Mouse (Mus musculus) liver, embryonic 14.5 days (tissue): ENCODE measurements at regions not wholly inside any gene's neighbourhood (a gene's known extent, or its start where the extent isn't known, plus 50 kb on each side); places are given as distances from the start of the nearest gene placed in this dataset.

Experiments used
- ATAC-seq: fragments of 200-750 bp; cut with Nextera tagmentation; 2 replicates; pipeline ENCODE4 v1.8.0; 2017; ENCODE audit warnings: moderate number of reproducible peaks, mild to moderate bottlenecking, moderate library complexity; ENCODE audit not compliant: insufficient read depth
- DNase-seq, 3 experiments: peaks; one replicate each; pipeline ENCODE4 v3.0.0-alpha.2; 2012 to 2013; ENCODE audit warnings: low read depth in 3 of 3, low spot score in 3 of 3
- H3K27ac ChIP-seq: fragments of 300-500 bp; sonication (generic); 2 replicates; pipeline ENCODE4 v1.5.1; 2014; ENCODE audit warnings: moderate library complexity, mild to moderate bottlenecking, control low read depth, inconsistent platforms
- H3K27me3 ChIP-seq: fragments of 300-500 bp; sonication (generic); 2 replicates; pipeline ENCODE4 v1.6.1; 2014; ENCODE audit warnings: mild to moderate bottlenecking, low read length, moderate library complexity; ENCODE audit not compliant: control insufficient read depth, insufficient read depth
- H3K36me3 ChIP-seq: fragments of 300-500 bp; sonication (generic); replicated peaks from 2 replicates; pipeline ENCODE4 v1.6.1; 2014; ENCODE audit warnings: low read depth; ENCODE audit not compliant: control insufficient read depth, insufficient read depth
- H3K4me1 ChIP-seq, 2 experiments: fragments of 200-500 bp in 1 of 2; fragments of 300-500 bp in 1 of 2; sonication (generic) in 1 of 2; replicated peaks; 2 replicates each; pipeline ENCODE4 v1.6.1; 2012 to 2014; ENCODE audit warnings: antibody characterized with exemption in 1 of 2, inconsistent platforms in 1 of 2, low read length in 1 of 2; ENCODE audit not compliant: control insufficient read depth in 2 of 2, insufficient read depth in 2 of 2
- H3K4me2 ChIP-seq: fragments of 300-500 bp; sonication (generic); 2 replicates; pipeline ENCODE4 v1.6.1; 2014; ENCODE audit warnings: low read depth, mild to moderate bottlenecking, control low read depth, moderate library complexity
- H3K4me3 ChIP-seq, 2 experiments: fragments of 200-500 bp in 1 of 2; fragments of 300-500 bp in 1 of 2; sonication (generic) in 1 of 2; 2 replicates each; pipeline ENCODE4 v1.5.1; 2012 to 2014; ENCODE audit warnings: low read depth in 2 of 2, low read length in 2 of 2, mild to moderate bottlenecking in 2 of 2, control low read depth in 1 of 2, inconsistent platforms in 1 of 2, moderate library complexity in 1 of 2; ENCODE audit not compliant: insufficient read depth in 1 of 2
- H3K9ac ChIP-seq: fragments of 300-500 bp; sonication (generic); replicated peaks from 2 replicates; pipeline ENCODE4 v1.6.1; 2014; ENCODE audit warnings: mild to moderate bottlenecking, control low read depth, moderate library complexity
- H3K9me3 ChIP-seq: fragments of 300-500 bp; sonication (generic); 2 replicates; pipeline ENCODE4 v1.6.1; 2016; ENCODE audit warnings: low read length, mixed read lengths; ENCODE audit not compliant: control insufficient read depth
- CTCF ChIP-seq: IDR thresholded peaks from 2 replicates; pipeline ENCODE4 v1.5.1; 2016; ENCODE audit warnings: antibody characterized with exemption, low read depth, control low read depth
- EP300 ChIP-seq: IDR thresholded peaks from 2 replicates; pipeline ENCODE4 v1.6.1; 2016; ENCODE audit warnings: antibody characterized with exemption, low read depth
- WGBS: fragments of 180-500 bp; shearing (Covaris S2); extraction: QIAGEN DNeasy Blood & Tissue Kit; methylation state at CpG from one replicate; pipeline ENCODE4 v1.1.7; 2014; ENCODE audit not compliant: insufficient replicate concordance; 5-methylcytosine and 5-hydroxymethylcytosine counted together

- no peak for TF ChIP-seq EP300
- TF ChIP-seq CTCF = no peak
- Histone ChIP-seq H3K4me2 (no peak overlapping the region), H3K36me3 (no peaks in the 10 kb centered on the region), H3K27ac (no peak overlapping the region), H3K27me3 (no peaks in the 10 kb centered on the region), H3K4me1 (no peaks in the 10 kb centered on the region), H3K4me3 (no peak overlapping the region), H3K9me3 (no peaks in the 10 kb centered on the region), H3K9ac (no peak overlapping the region)
- DNase-seq (no peak), ATAC-seq (no peak)
- 63% methylated on average over 20 of the region's 20 CpGs for WGBS
Observed at GRCm38 (mm10) chr5:29036636-29037035, 159.2 kb upstream of the Rnf32 start.

- no peak overlapping the region for H3K4me2 ChIP-seq
- H3K27me3 ChIP-seq = no peaks in the 10 kb centered on the region
- no peaks in the 10 kb centered on the region for H3K4me1 ChIP-seq
- H3K4me3 ChIP-seq = no peak overlapping the region
- no peaks in the 10 kb centered on the region for H3K9me3 ChIP-seq
- TF ChIP-seq CTCF (no peak), EP300 (no peak)
- WGBS = 35% methylated on average over 4 of the region's 4 CpGs
- DNase-seq (no peak), ATAC-seq (no peak)
- H3K27ac ChIP-seq = no peak overlapping the region
- no peak overlapping the region for H3K9ac ChIP-seq
- H3K36me3 ChIP-seq = no peaks in the 10 kb centered on the region
Observed at GRCm38 (mm10) chr5:29033462-29033997, 162.3 kb upstream of the Rnf32 start.

GRCm38 (mm10) chr5:29030525-29030924 lies 165.3 kb upstream of the Rnf32 start:
- Histone ChIP-seq H3K27me3 (no peaks in the 10 kb centered on the region), H3K9ac (no peak overlapping the region), H3K9me3 (no peaks in the 10 kb centered on the region), H3K4me3 (no peak overlapping the region), H3K4me1 (no peaks in the 10 kb centered on the region), H3K4me2 (no peak overlapping the region), H3K27ac (no peak overlapping the region), H3K36me3 (no peaks in the 10 kb centered on the region)
- ATAC-seq (no peak), DNase-seq (no peak)
- no peak for TF ChIP-seq EP300
- TF ChIP-seq CTCF = no peak
- WGBS = 49% methylated on average over 5 of the region's 5 CpGs

GRCm38 (mm10) chr5:29029957-29030356 lies 165.8 kb upstream of the Rnf32 start:
- Histone ChIP-seq H3K4me1 (no peaks in the 10 kb centered on the region), H3K9me3 (no peaks in the 10 kb centered on the region), H3K27ac (no peak overlapping the region), H3K4me3 (no peak overlapping the region), H3K27me3 (no peaks in the 10 kb centered on the region), H3K36me3 (no peaks in the 10 kb centered on the region), H3K4me2 (no peak overlapping the region), H3K9ac (no peak overlapping the region)
- no peak for ATAC-seq
- TF ChIP-seq CTCF = no peak
- no peak for TF ChIP-seq EP300
- DNase-seq = no peak
- 47% methylated on average over 5 of the region's 5 CpGs for WGBS

- Histone ChIP-seq H3K4me2 (no peak overlapping the region), H3K27me3 (no peaks in the 10 kb centered on the region), H3K4me3 (no peak overlapping the region), H3K27ac (no peak overlapping the region), H3K4me1 (no peaks in the 10 kb centered on the region), H3K9ac (no peak overlapping the region), H3K36me3 (no peaks in the 10 kb centered on the region), H3K9me3 (no peaks in the 10 kb centered on the region)
- no peak for ATAC-seq
- TF ChIP-seq EP300 = no peak
- TF ChIP-seq CTCF = no peak
- DNase-seq = no peak
Observed at GRCm38 (mm10) chr5:29025045-29025444, 170.7 kb upstream of the Rnf32 start.

GRCm38 (mm10) chr5:28992796-28993195 lies 203.0 kb upstream of the Rnf32 start:
- Histone ChIP-seq H3K9ac (no peak overlapping the region), H3K27me3 (no peaks in the 10 kb centered on the region), H3K4me2 (no peak overlapping the region), H3K4me1 (no peaks in the 10 kb centered on the region), H3K36me3 (no peaks in the 10 kb centered on the region), H3K4me3 (no peak overlapping the region), H3K9me3 (no peaks in the 10 kb centered on the region), H3K27ac (no peak overlapping the region)
- DNase-seq (no peak), ATAC-seq (no peak)
- 48% methylated on average over 2 of the region's 2 CpGs for WGBS
- no peak for TF ChIP-seq CTCF
- TF ChIP-seq EP300 = no peak
